Mouse (Mus musculus) retina, postnatal 7 days (tissue): ENCODE results near the gene Vmn1r113.
"Not testable (repeated sequence)": the region's sequence is repeated elsewhere in the genome, so short reads cannot be mapped to it uniquely, and the experiment has no call there.

Source experiments
- DNase-seq: peaks from one replicate; pipeline ENCODE4 v3.0.0-alpha.2; 2012; ENCODE audit warnings: low read depth, low spot score

Vmn1r113 gene

DNA sequence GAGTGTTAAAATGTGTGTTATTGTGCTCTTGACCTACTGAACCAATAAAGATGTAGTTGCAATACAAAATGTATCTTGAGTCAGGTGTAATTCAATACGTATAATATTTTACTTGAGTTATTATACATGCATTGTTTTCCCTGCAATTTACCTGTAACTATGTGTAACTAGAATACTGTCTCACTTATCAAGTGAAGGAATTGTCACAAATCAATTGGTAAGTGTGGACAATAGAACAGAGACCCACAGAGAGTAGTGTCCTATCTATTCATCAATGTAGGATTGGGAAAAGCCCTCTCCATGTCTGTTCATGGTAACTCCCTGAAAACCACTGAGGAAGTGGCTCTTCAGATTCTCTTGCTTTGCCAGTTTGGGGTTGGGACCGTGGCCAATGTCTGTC lies at the start of gene Vmn1r113:
Vmn1r113 (plus strand) TSS at position 301 of the 400 bp plus-strand sequence.
- DNase-seq = not testable (repeated sequence)

DNA sequence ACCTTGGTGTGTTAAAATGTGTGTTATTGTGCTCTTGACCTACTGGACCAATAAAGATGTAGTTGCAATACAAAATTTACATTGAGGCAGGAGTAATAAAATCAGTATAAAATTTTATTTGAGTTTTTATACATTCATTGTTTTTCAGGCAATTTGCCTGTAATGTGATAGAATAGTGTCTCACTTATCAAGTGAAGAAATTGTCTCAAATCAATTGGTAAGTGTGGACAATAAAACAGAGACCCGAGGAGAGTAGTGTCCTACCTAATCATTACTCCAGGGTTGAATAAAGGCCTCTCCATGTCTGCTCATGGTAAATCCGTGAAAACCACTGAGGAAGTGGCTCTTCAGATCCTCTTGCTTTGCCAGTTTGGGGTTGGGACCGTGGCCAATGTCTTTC lies 16.2 kb upstream of the Vmn1r113 start, which contains the start of gene Vmn1r112:
Vmn1r112 (plus strand) TSS at position 301 of the 400 bp plus-strand sequence.
- DNase-seq = not testable (repeated sequence)

DNA sequence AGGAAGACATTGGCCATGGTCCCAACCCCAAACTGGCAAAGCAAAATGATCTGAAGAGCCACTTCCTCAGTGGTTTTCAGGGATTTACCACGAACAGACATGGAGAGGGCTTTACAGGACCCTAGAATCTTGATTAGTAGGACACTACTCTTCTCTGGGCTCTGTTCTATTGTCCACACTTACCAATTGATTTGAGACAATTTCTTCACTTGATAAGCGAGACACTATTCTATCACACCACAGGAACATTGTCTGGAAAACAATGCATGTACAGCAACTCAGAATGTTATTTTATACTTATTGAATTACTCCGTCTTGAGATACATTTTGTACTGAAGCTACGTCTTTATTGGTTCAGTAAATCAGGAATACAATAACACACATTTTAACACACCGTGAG lies 25.0 kb downstream of the Vmn1r113 start, which contains the start of gene Vmn1r114:
Vmn1r114 (minus strand) TSS at position 101 of the 400 bp plus-strand sequence.
- not testable (repeated sequence) for DNase-seq
